Mouse (Mus musculus) C2C12 (cell line): ENCODE results near the gene G2e3. TPM values are rescaled to one million over a fixed set of nuclear protein-coding genes. Genes with fewer than 3 reads are reported as not detected.
A peak's percentile ranks its signal among the peaks of the same experiment; 100 is the strongest.

ENCODE experiments used
- H3K27me3 ChIP-seq: one replicate; pipeline ENCODE4 v1.6.1; 2011; ENCODE audit not compliant: control insufficient read depth, insufficient read depth, insufficient read length
- H3K36me3 ChIP-seq: one replicate; pipeline ENCODE4 v1.6.1; 2011; ENCODE audit not compliant: control insufficient read depth, insufficient read depth
- H3K4me3 ChIP-seq: one replicate; pipeline ENCODE4 v1.5.1; 2011; ENCODE audit warnings: mild to moderate bottlenecking, control low read depth; ENCODE audit not compliant: poor library complexity, insufficient read depth, severe bottlenecking
- H3K79me2 ChIP-seq: one replicate; pipeline ENCODE4 v1.6.1; 2011; ENCODE audit not compliant: control insufficient read depth, insufficient read depth
- H3K79me3 ChIP-seq: one replicate; pipeline ENCODE4 v1.6.1; 2011; ENCODE audit warnings: low read depth, control low read depth
- H3ac ChIP-seq: one replicate; pipeline ENCODE3; 2011; ENCODE audit warnings: low read depth; ENCODE audit not compliant: control insufficient read depth, insufficient read length
- CEBPB ChIP-seq: IDR thresholded peaks from one replicate; pipeline ENCODE4 v1.6.1; 2011; ENCODE audit warnings: low read depth, mild to moderate bottlenecking, control low read depth, moderate library complexity
- CTCF ChIP-seq: IDR thresholded peaks from one replicate; pipeline ENCODE4 v1.5.1; 2011; ENCODE audit not compliant: control insufficient read depth, insufficient read depth, insufficient read length
- FOSL1 ChIP-seq: IDR thresholded peaks from one replicate; pipeline ENCODE4 v1.8.0; 2011; ENCODE audit warnings: mild to moderate bottlenecking, low read length; ENCODE audit not compliant: poor library complexity, insufficient read depth, severe bottlenecking
- MAX ChIP-seq: IDR thresholded peaks from one replicate; pipeline ENCODE4 v1.6.1; 2011; ENCODE audit warnings: mild to moderate bottlenecking, control low read depth
- MYOD1 ChIP-seq: IDR thresholded peaks from one replicate; pipeline ENCODE4 v1.6.1; 2011; ENCODE audit warnings: low read depth; ENCODE audit not compliant: control insufficient read depth, insufficient read length
- MYOG ChIP-seq: IDR thresholded peaks from one replicate; pipeline ENCODE4 v1.6.1; 2011; ENCODE audit not compliant: control insufficient read depth, insufficient read length; ENCODE audit errors: extremely low read depth
- USF1 ChIP-seq: IDR thresholded peaks from one replicate; pipeline ENCODE4 v1.6.1; 2011; ENCODE audit warnings: low read depth, mild to moderate bottlenecking, control low read depth, moderate library complexity
- polyA plus RNA-seq: library from polyadenylated mRNA; unstranded; fragments of >200 nt; fragmentation: generic; extraction: Trizol; gene quantifications from one replicate; pipeline ENCODE4 v1.2.1, GENCODE M21; 2012; ENCODE audit warnings: missing spikeins

G2e3 gene
- polyA plus RNA-seq, 1 experiment: 2.9 TPM

DNA sequence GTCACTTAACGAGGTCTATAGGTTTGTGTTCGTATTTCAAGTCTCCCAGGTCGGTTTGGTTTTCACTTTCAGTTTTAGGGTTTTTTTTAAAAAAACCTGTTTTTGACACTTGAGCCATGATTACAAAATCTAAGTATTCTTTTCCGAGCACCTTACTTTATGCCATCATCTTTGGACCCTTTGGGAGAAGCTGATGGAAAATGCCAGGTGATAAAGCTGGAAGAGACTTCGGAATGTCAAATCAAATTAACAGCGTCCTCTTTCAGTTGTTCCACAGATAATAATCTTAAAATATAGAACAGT, 30.0 kb downstream of the G2e3 start:
- peak overlapping the region; percentile 83 for H3ac ChIP-seq
- H3K79me3 ChIP-seq: peaks cover 17% of the 10 kb centered on the region
- H3K27me3 ChIP-seq: no peaks in the 10 kb centered on the region

DNA sequence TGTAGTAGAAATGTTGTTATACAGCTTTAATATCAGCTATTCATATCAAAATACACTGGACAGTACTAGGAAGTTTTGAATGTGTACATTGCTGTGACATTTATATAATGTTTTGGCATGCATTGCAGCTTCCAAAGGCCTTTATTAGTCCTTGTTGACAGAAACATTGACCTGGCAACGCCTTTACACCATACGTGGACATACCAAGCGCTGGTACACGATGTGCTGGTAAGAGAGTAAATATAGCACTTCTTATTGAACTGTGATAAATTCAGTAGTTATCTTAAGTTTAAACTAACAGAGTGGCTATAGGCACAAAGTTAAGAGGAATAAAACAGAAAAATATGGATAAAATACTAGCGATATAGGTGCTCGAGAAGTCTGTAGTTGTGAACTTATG, 52.0 kb downstream of the G2e3 start:
- Histone ChIP-seq H3K79me3 (no peaks in the 10 kb centered on the region), H3K27me3 (no peaks in the 10 kb centered on the region), H3K79me2 (no peaks in the 10 kb centered on the region), H3ac (no peak overlapping the region), H3K36me3 (peaks cover 78% of the 10 kb centered on the region), H3K4me3 (no peak overlapping the region)
- TF ChIP-seq MYOG (no peak), MAX (no peak), MYOD1 (no peak), CEBPB (no peak), FOSL1 (no peak), CTCF (no peak), USF1 (no peak)

More for the DNA sequence above, 30.0 kb downstream of the G2e3 start:
- no peak for TF ChIP-seq MAX
- TF ChIP-seq CEBPB: no peak
- TF ChIP-seq USF1: no peak
- TF ChIP-seq FOSL1: no peak
- no peak for TF ChIP-seq MYOD1
- no peak for TF ChIP-seq MYOG
- TF ChIP-seq CTCF: no peak
- peak overlapping the region; percentile 72 for H3K4me3 ChIP-seq
- H3K79me2 ChIP-seq: peaks cover 32% of the 10 kb centered on the region
- H3K36me3 ChIP-seq: peaks cover 29% of the 10 kb centered on the region

DNA sequence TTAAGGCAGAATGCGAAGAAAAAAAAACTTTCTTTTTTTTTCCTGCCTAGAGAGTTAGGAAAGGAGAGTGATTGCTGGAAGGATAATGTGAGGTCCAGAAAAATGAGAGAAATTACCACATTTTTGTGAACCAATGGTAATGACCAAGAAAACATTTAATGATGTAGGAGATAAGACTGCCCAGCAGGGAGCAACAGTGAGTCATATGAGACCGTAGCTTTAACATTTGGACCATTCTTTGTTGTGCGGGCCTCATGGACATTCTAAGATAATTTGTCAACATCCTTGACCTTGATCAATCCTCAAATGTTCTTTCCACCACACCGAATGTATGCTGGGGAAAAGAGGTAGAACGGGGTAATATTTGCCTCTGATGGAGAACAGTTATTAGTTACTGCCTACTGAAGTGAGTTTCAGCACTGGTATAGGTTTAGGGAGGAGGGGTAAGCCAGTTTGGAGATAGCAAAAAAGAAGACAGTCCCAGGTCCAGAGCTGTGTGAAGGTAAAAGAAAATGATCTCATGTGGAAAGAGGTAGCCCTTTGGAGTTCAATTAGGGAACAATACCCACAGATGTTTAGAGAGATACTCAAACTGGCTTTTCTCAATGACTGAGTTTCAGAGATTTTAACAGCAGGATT, 54.3 kb downstream of the G2e3 start:
- H3K79me3 ChIP-seq: no peaks in the 10 kb centered on the region
- peaks cover 68% of the 10 kb centered on the region for H3K36me3 ChIP-seq
- H3K4me3 ChIP-seq: no peak overlapping the region
- H3ac ChIP-seq: no peak overlapping the region
- H3K79me2 ChIP-seq: no peaks in the 10 kb centered on the region
- TF ChIP-seq MYOD1 (no peak), FOSL1 (no peak), CTCF (no peak), MYOG (no peak), CEBPB (no peak), MAX (no peak), USF1 (no peak)
- H3K27me3 ChIP-seq: no peaks in the 10 kb centered on the region

DNA sequence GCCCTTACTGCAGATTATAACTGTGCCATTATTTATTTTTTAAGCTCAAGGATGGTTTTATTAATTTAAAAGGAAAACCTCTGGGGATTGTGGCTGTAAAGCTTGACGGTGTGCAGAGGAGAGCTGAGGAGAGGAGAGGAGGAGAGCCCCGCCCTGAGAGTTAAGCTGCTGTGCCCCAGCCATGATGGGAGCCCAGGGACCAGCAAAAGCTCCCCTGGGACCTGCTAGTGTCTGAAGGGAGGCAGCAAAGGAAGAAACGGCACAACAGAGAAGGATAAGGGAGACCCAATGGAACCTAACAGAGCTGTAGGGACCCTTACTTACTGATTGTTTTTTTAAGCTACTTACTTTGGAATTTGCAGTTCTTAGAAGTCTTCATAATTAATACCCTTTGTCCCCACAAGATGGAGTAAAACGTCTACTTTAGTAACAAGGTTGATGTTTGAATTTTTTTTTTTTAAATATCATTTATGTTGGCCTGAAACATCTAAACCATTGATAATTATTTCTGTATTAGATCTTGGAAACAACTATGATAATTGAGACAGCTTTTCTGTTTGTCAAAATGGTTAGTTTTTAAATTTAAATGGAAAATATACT, 56.2 kb downstream of the G2e3 start:
- peaks cover 64% of the 10 kb centered on the region for H3K36me3 ChIP-seq
- no peak for TF ChIP-seq MYOD1
- no peak for TF ChIP-seq CEBPB
- no peak for TF ChIP-seq MAX
- TF ChIP-seq USF1: no peak
- H3K4me3 ChIP-seq: no peak overlapping the region
- H3K27me3 ChIP-seq: no peaks in the 10 kb centered on the region
- no peaks in the 10 kb centered on the region for H3K79me2 ChIP-seq
- H3K79me3 ChIP-seq: no peaks in the 10 kb centered on the region
- H3ac ChIP-seq: no peak overlapping the region

DNA sequence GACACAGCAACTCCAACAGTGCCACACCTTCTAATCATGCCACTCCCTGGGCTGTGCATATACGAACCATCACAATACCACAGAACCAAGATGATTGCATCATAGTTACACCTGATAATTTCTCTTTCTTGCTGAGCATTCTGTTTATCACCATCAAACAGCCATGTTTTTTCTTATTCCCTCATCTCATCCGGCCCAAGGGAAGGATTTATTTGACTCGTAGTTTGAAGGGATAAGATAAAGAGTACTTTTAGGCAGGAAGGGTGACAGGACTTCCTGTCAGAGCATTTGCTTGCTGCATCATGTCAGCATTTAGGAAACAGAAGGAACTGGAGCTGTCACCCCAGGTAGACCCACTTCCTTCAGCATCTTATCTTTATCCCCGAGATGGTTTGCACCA, 63.5 kb downstream of the G2e3 start:
- Histone ChIP-seq H3K4me3 (no peak overlapping the region), H3ac (no peak overlapping the region), H3K79me3 (no peaks in the 10 kb centered on the region), H3K36me3 (peaks cover 61% of the 10 kb centered on the region), H3K79me2 (no peaks in the 10 kb centered on the region), H3K27me3 (no peaks in the 10 kb centered on the region)
- TF ChIP-seq CTCF: no peak
- TF ChIP-seq FOSL1: no peak
- no peak for TF ChIP-seq USF1

Other genes with a start within 250 kb of the G2e3 start
- 12.4 TPM for gene Scfd1, start 29.4 kb downstream of the G2e3 start, polyA plus RNA-seq
- 0.53 TPM for gene Coch, start 245.3 kb downstream of the G2e3 start, polyA plus RNA-seq